Mouse (Mus musculus) spleen, postnatal 14 days (tissue): ENCODE measurements around the gene Lmbrd1.
"Not testable (repeated sequence)": the region's sequence is repeated elsewhere in the genome, so short reads cannot be mapped to it uniquely, and the experiment has no call there.

Experiments used
- DNase-seq, 2 experiments: peaks; one replicate each; pipeline ENCODE4 v3.0.0; 2021 to 2022; ENCODE audit warnings: low spot score in 2 of 2

Lmbrd1 gene

GRCm38 (mm10) chr1:24720209-24720608 lies 41.8 kb downstream of the Lmbrd1 start:
- no peak for DNase-seq

GRCm38 (mm10) chr1:24729784-24730183 lies 51.4 kb downstream of the Lmbrd1 start:
- DNase-seq: no peak

GRCm38 (mm10) chr1:24732286-24732685 lies 53.9 kb downstream of the Lmbrd1 start:
- DNase-seq: no peak

- no peak for DNase-seq
Observed at GRCm38 (mm10) chr1:24734866-24735265, 56.4 kb downstream of the Lmbrd1 start.

DNA sequence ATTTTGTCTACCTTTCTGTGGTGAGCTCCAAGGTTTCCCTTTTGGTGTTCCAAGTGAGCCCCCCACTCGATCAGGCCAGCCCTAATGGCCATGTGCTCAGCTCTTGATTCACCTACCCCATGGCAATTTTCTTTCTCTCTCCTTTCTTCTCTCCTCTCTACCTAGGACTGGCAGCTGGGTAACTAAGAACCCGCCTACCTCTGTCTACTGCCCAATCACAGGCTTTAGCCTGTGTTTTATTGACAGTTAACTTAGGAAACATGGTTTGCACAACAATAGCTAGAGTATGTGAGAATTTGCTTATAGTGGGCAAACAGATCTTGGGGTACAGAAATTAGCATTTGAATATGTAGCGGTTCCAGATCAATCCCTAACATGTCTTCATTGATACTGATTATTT lies 62.5 kb downstream of the Lmbrd1 start:
- no peak for DNase-seq

DNA sequence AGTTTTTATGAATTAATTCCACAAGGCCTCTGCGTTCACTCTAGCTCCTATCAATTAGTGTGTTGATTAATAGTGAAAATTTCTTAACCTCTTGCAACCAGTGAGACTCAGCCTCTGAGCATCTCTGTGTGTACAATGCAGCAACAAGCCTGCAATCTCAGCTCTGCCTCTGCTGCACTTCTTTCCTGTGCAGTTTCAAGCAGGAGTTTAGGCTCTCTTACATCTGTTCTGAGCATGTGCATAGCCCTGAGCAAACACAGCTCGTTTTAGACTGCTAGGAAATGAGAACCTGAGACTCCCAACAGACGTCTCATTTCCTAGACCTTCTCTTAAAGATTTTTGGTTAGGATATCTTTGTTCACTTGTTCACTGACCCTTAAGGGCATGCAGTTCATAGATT lies 63.1 kb downstream of the Lmbrd1 start:
- DNase-seq: no peak

- DNase-seq: no peak
Observed at GRCm38 (mm10) chr1:24743191-24743924, 64.9 kb downstream of the Lmbrd1 start.

DNA sequence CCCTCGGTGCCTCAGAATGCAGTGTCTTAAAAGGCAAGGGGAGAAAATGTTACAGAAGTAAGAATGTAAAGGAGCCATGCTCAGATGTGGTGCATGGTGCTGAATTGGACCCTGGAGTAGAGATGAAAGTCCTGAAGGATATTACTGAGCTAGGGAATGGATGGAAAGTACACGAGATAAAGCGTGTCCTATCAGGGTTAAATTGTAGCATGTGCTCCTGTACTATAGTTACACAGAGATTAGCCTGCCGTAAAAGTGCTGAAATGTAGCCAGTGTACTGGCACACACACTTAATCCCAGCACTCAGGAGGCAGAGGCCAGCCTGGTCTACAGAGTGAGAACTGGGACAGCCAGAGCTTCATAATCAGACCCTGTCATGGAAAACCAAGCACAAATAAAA lies 74.3 kb downstream of the Lmbrd1 start:
- no peak for DNase-seq

DNA sequence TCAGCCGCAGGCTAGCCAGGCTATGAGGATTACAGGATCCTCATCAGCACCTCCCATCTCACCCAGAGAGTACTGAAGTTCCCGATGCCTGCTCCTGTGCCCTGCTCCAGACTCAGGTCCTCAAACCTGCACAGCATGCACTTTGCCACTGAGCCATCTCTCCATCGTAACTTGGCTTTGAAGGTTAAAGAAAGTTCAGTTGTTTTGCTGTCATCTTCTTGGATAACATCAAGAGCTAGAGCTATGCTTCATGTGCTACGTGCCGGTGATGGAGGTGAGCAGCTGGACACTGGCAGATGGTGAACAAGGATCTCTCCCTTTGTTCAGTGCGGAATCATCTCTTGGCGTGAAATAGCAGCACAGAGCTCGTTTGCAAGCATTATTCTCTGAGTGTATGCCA lies 80.1 kb downstream of the Lmbrd1 start:
- no peak for DNase-seq

GRCm38 (mm10) chr1:24766466-24766865 lies 88.0 kb downstream of the Lmbrd1 start:
- DNase-seq: no peak

DNA sequence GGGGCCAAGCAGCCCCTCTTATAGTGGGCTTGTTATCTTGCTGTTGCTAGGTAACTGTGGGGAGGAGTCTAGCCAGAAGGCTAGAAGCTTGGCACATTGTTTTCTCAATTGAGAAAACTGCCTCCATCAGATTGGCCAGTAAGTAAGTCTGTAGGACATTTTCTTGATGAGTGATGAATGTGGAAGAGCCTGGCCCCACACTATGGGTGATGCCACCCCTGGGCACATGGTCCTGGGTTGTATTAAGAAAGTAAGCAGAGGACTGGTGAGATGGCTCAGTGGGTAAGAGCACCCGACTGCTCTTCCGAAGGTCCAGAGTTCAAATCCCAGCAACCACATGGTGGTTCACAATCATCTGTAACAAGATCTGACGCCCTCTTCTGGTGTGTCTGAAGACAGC lies 88.8 kb downstream of the Lmbrd1 start:
- not testable (repeated sequence) for DNase-seq

DNA sequence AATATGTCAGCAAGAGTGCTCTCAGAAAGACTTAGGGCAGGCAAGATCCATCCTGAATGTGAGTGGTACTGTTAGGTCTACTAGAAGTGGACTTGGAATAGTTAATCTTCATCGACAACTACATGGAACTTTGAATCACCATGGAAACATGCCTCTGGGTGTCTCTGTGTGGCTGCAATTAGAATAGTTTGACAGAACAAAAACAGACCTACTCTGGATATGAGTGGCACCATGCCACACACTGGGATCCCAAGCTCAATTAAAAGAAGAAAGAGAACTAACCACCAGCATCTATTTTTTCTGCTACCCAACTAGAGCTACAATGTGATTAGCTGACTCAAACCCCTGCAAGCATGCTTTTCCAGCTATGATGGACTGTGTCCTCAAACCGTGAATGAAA lies 95.2 kb downstream of the Lmbrd1 start:
- DNase-seq: no peak

DNA sequence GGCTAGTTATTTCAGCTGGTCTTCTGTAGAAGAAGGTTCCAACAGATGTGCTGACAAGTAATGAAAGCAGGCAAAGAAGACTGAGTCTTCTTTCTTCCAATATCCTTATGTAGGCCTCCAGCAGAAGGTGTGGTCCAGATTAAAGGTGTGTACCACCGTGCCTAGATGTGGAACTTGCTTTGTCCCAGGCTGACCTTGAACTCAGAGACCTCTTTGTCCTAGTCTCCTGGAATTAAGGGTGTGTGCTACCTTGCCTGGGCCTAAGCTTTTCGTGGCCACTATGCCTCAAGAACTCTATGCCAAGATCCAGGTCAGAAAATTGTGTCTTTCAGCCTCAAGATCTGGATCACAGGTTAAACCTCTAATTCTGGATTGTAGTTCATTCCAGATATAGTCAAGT lies 98.1 kb downstream of the Lmbrd1 start:
- no peak for DNase-seq

- no peak for DNase-seq
Observed at GRCm38 (mm10) chr1:24793168-24793567, 114.7 kb downstream of the Lmbrd1 start.

- DNase-seq: not testable (repeated sequence)
Observed at GRCm38 (mm10) chr1:24807971-24808370, 129.5 kb downstream of the Lmbrd1 start.
